Mouse (Mus musculus): ENCODE results near the gene Siae.

The Siae gene

GRCm38 (mm10) chr9:37554838-37555748, at the start of gene Siae:
TSS of gene Siae (plus strand) at chr9:37555698.
- no peak for DNase-seq (ENCODE audit: low read depth)

- DNase-seq (ENCODE audit: low read depth) = no peak
These were observed 49.5 kb upstream of the Siae start for GRCm38 (mm10) chr9:37506023-37506422.

GRCm38 (mm10) chr9:37512097-37512496, 43.4 kb upstream of the Siae start:
- no peak for DNase-seq (ENCODE audit: low read depth)

- no peak for DNase-seq (ENCODE audit: low read depth)
These were observed 41.0 kb upstream of the Siae start for GRCm38 (mm10) chr9:37514456-37514855.

- no peak for DNase-seq (ENCODE audit: low read depth)
These were observed 38.0 kb upstream of the Siae start for GRCm38 (mm10) chr9:37517467-37517866.

- DNase-seq (ENCODE audit: low read depth) = no peak
These were observed 36.5 kb upstream of the Siae start for GRCm38 (mm10) chr9:37518991-37519390.

GRCm38 (mm10) chr9:37519995-37520394, 35.5 kb upstream of the Siae start:
- no peak for DNase-seq (ENCODE audit: low read depth)

- no peak for DNase-seq (ENCODE audit: low read depth)
These were observed 30.0 kb upstream of the Siae start for GRCm38 (mm10) chr9:37525461-37525860.

- no peak for DNase-seq (ENCODE audit: low read depth)
These were observed 28.8 kb upstream of the Siae start for GRCm38 (mm10) chr9:37526443-37527395.

GRCm38 (mm10) chr9:37527396-37528224, 27.9 kb upstream of the Siae start, which contains the start of gene Esam:
TSS of gene Esam (plus strand) at chr9:37528078.
- DNase-seq (ENCODE audit: low read depth) = no peak

GRCm38 (mm10) chr9:37528225-37528970, 27.1 kb upstream of the Siae start:
- DNase-seq (ENCODE audit: low read depth) = no peak

- DNase-seq (ENCODE audit: low read depth) = no peak
These were observed 25.2 kb upstream of the Siae start for GRCm38 (mm10) chr9:37530031-37530887.

GRCm38 (mm10) chr9:37530888-37531705, 24.4 kb upstream of the Siae start:
- no peak for DNase-seq (ENCODE audit: low read depth)

GRCm38 (mm10) chr9:37536851-37537250, 18.6 kb upstream of the Siae start:
- no peak for DNase-seq (ENCODE audit: low read depth)

- DNase-seq (ENCODE audit: low read depth) = no peak
These were observed 17.7 kb upstream of the Siae start for GRCm38 (mm10) chr9:37537658-37538250.

GRCm38 (mm10) chr9:37539170-37540025, 16.1 kb upstream of the Siae start, which contains the start of gene Vsig2:
TSS of gene Vsig2 (plus strand) at chr9:37539255.
- DNase-seq (ENCODE audit: low read depth) = no peak

GRCm38 (mm10) chr9:37540226-37540625, 15.3 kb upstream of the Siae start:
- no peak for DNase-seq (ENCODE audit: low read depth)

Data from naive thymus-derived CD4-positive, alpha-beta T cell, adult 2 months (primary cell).